Mouse (Mus musculus) liver, adult 2 months (tissue): ENCODE data around the gene Cops8. TPM values are rescaled to one million over a fixed set of nuclear protein-coding genes. Genes with fewer than 3 reads are reported as not detected.

Source experiments
- DNase-seq: peaks from one replicate; pipeline ENCODE4 v3.0.0-alpha.2; 2011; ENCODE audit warnings: low read depth, low spot score; ENCODE audit errors: extremely low read depth
- H3K27ac ChIP-seq: fragments of 200-500 bp; replicated peaks from 2 replicates; pipeline ENCODE4 v1.5.1; 2012; ENCODE audit warnings: low read depth, mild to moderate bottlenecking, control low read depth, inconsistent platforms, low read length; ENCODE audit not compliant: insufficient read depth
- H3K27me3 ChIP-seq: fragments of 200-500 bp; 2 replicates; pipeline ENCODE4 v1.6.1; 2012; ENCODE audit warnings: mild to moderate bottlenecking, moderate library complexity, low read length, inconsistent platforms; ENCODE audit not compliant: control insufficient read depth, insufficient read depth
- H3K36me3 ChIP-seq: fragments of 200-500 bp; 2 replicates; pipeline ENCODE4 v1.6.1; 2012; ENCODE audit warnings: low read length, inconsistent platforms; ENCODE audit not compliant: control insufficient read depth, insufficient read depth
- H3K4me1 ChIP-seq: fragments of 200-500 bp; 2 replicates; pipeline ENCODE4 v1.6.1; 2011; ENCODE audit warnings: low read length; ENCODE audit not compliant: control insufficient read depth, insufficient read depth
- H3K4me3 ChIP-seq: fragments of 200-500 bp; 2 replicates; pipeline ENCODE4 v1.5.1; 2011; ENCODE audit warnings: low read depth, mild to moderate bottlenecking, control low read depth, low read length, moderate library complexity; ENCODE audit not compliant: insufficient read depth
- H3K79me2 ChIP-seq: fragments of 200-500 bp; 2 replicates; pipeline ENCODE4 v1.6.1; 2012; ENCODE audit warnings: inconsistent platforms, mild to moderate bottlenecking, low read length, moderate library complexity; ENCODE audit not compliant: control insufficient read depth, insufficient read depth
- H3K9ac ChIP-seq: fragments of 200-500 bp; 2 replicates; pipeline ENCODE4 v1.6.1; 2012; ENCODE audit warnings: low read depth, mild to moderate bottlenecking, control low read depth, inconsistent platforms, low read length
- CTCF ChIP-seq: fragments of 200-500 bp; IDR thresholded peaks from 2 replicates; pipeline ENCODE4 v1.5.1; 2011; ENCODE audit warnings: low read depth, low read length, control low read depth
- POLR2A ChIP-seq: fragments of 200-500 bp; IDR thresholded peaks from 2 replicates; pipeline ENCODE4 v1.6.1; 2011; ENCODE audit warnings: low read length, control low read depth; ENCODE audit not compliant: insufficient read depth; ENCODE audit errors: extremely low read depth
- WGBS: fragments of 180-500 bp; shearing (Covaris S2); methylation state at CpG from one replicate; pipeline ENCODE4 v1.1.7; 2018; 5-methylcytosine and 5-hydroxymethylcytosine counted together
- polyA plus RNA-seq: library from polyadenylated mRNA; depleted of rRNA; stranded (reverse); fragments of >200 nt; gene quantifications from 2 replicates; pipeline ENCODE4 v1.2.3, GENCODE M21; 2012
- total RNA-seq: library from RNA; depleted of rRNA; stranded (reverse); fragments of >200 nt; gene quantifications from 2 replicates; pipeline ENCODE4 v1.2.3, GENCODE M21; 2014

The Cops8 gene
- total and polyA plus RNA-seq, 2 experiments = 19.4 to 21.7 TPM

- TF ChIP-seq CTCF (peak; percentile 95), POLR2A (no peak)
- WGBS = 17% methylated on average over 6 of the region's 6 CpGs
Measured at GRCm38 (mm10) chr1:90592784-90593183, 10.0 kb upstream of the Cops8 start.

GRCm38 (mm10) chr1:90599226-90599625 is 3.6 kb upstream of the Cops8 start:
- Histone ChIP-seq H3K27ac (no peak overlapping the region), H3K9ac (no peak overlapping the region), H3K36me3 (no peaks in the 10 kb centered on the region), H3K27me3 (no peaks in the 10 kb centered on the region), H3K4me3 (no peak overlapping the region), H3K4me1 (peaks cover under 1% of the 10 kb centered on the region), H3K79me2 (peaks cover 3% of the 10 kb centered on the region; the same call in 1 of the 2 replicates)
- no peak for DNase-seq
- TF ChIP-seq POLR2A = no peak
- TF ChIP-seq CTCF = no peak
- 49% methylated on average over 3 of the region's 3 CpGs for WGBS

More at GRCm38 (mm10) chr1:90592784-90593183, 10.0 kb upstream of the Cops8 start:
- Histone ChIP-seq H3K36me3 (no peaks in the 10 kb centered on the region), H3K4me3 (no peak overlapping the region; the same call in 1 of the 2 replicates), H3K4me1 (no peaks in the 10 kb centered on the region), H3K27ac (no peak overlapping the region), H3K27me3 (no peaks in the 10 kb centered on the region), H3K9ac (no peak overlapping the region), H3K79me2 (no peaks in the 10 kb centered on the region)
- peak; percentile 21 for DNase-seq

- 52% methylated on average over 3 of the region's 3 CpGs for WGBS
- H3K27ac ChIP-seq = no peak overlapping the region
- no peaks in the 10 kb centered on the region; the same call in 1 of the 2 replicates for H3K36me3 ChIP-seq
- no peaks in the 10 kb centered on the region for H3K27me3 ChIP-seq
- no peak overlapping the region for H3K9ac ChIP-seq
- peaks cover 3% of the 10 kb centered on the region; the same call in 1 of the 2 replicates for H3K79me2 ChIP-seq
- no peak for DNase-seq
- H3K4me1 ChIP-seq = peaks cover 2% of the 10 kb centered on the region
- TF ChIP-seq POLR2A (no peak), CTCF (no peak)
- no peak overlapping the region for H3K4me3 ChIP-seq
Measured at GRCm38 (mm10) chr1:90601096-90601495, 1.7 kb upstream of the Cops8 start.

- peak overlapping the region; percentile 80 for H3K9ac ChIP-seq
- no peaks in the 10 kb centered on the region for H3K27me3 ChIP-seq
- peaks cover 3% of the 10 kb centered on the region; the same call in 1 of the 2 replicates for H3K79me2 ChIP-seq
- WGBS = 1% methylated on average over 26 of the region's 26 CpGs
- peaks cover 2% of the 10 kb centered on the region for H3K4me1 ChIP-seq
- no peak overlapping the region for H3K27ac ChIP-seq
- peak overlapping the region; percentile 83 for H3K4me3 ChIP-seq
- DNase-seq = no peak
- peaks cover 9% of the 10 kb centered on the region; the same call in 1 of the 2 replicates for H3K36me3 ChIP-seq
- TF ChIP-seq POLR2A (no peak), CTCF (no peak)
Measured at GRCm38 (mm10) chr1:90603561-90603887, 743 bp downstream of the Cops8 start.

GRCm38 (mm10) chr1:90609363-90609762 is 6.6 kb downstream of the Cops8 start:
- no peak overlapping the region for H3K9ac ChIP-seq
- DNase-seq = no peak
- no peak for TF ChIP-seq POLR2A
- no peak for TF ChIP-seq CTCF
- H3K4me3 ChIP-seq = no peak overlapping the region
- no peaks in the 10 kb centered on the region for H3K4me1 ChIP-seq
- H3K79me2 ChIP-seq = no peaks in the 10 kb centered on the region
- H3K27me3 ChIP-seq = no peaks in the 10 kb centered on the region
- peaks cover 28% of the 10 kb centered on the region for H3K36me3 ChIP-seq
- no peak overlapping the region for H3K27ac ChIP-seq
- 88% methylated on average over 5 of the region's 5 CpGs for WGBS

- WGBS = 74% methylated on average over 7 of the region's 7 CpGs
- Histone ChIP-seq H3K27me3 (no peaks in the 10 kb centered on the region), H3K79me2 (no peaks in the 10 kb centered on the region), H3K36me3 (peaks cover 2% of the 10 kb centered on the region; the same call in 1 of the 2 replicates), H3K4me1 (no peaks in the 10 kb centered on the region; the same call in 1 of the 2 replicates), H3K27ac (no peak overlapping the region), H3K4me3 (no peak overlapping the region), H3K9ac (no peak overlapping the region)
- DNase-seq = no peak
- TF ChIP-seq CTCF (no peak), POLR2A (no peak)
Measured at GRCm38 (mm10) chr1:90617258-90617657, 14.5 kb downstream of the Cops8 start.
